ENCODE assay signal across 8 mouse cellular contexts in the genomic region with DNA sequence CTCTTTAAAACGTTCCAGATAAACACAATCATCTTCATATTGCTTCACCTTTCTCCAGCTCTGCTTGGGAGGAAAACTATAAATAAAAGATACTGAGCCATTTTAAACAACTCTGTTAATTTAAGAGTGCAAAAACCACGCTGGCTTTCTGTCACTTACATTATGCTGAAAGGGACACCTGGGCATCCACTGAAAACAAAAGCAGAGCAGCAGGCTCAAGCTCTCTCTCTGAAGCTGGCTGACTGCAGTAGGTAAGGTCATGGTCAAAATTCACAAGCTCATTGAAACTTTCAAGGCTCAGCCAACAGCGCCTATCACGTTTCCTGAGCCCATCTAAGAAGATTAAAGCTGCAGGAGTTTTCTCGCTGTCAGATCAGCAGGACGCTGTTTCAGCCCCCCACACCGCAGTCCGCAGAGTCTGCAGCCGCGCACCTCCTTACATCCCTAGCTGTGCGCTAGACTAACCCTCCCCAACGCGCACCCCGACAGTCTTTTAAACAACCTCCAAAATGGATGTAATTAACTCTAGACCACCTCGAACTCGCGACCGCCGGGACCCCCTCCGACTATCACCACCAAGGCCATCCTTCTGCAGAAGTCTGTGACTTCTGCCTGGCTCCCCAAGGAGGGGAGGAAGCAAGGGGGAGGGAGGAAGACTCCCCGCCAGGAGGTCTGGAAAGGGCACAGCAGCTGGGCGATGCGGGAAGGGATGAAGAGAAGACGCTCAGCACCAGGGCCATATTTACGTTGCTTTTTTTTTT. TPM values are rescaled to one million over a fixed set of nuclear protein-coding genes. Genes with fewer than 3 reads are reported as not detected.
A peak's percentile ranks its signal among the peaks of the same experiment; 100 is the strongest.
DNase-seq lines count a peak whose midpoint lies in the region; ATAC-seq and TF ChIP-seq lines count a peak whose summit lies in the region.

No protein-coding gene starts in this region.

- DNase-seq in A20 (ENCODE audit: low read depth, low spot score), result peak; percentile 74
- no peak for DNase-seq in G1E (ENCODE audit: low spot score)
- peak; percentile 33 to 51 for DNase-seq in kidney, postnatal 25 days
- peak; percentile 37 for DNase-seq in spleen, adult 12 weeks (ENCODE audit: low spot score)

- peaks cover 66% of the 10 kb centered on the region for H3K4me1 ChIP-seq in G1E (ENCODE audit: insufficient read depth, low read depth, low read length)
- peaks cover 20% of the 10 kb centered on the region for H3K4me1 ChIP-seq in heart, embryonic 15.5 days (replicated peaks)

- peak overlapping the region; percentile 80 for H3K9ac ChIP-seq in heart, embryonic 15.5 days

- H3K27ac ChIP-seq in heart, embryonic 15.5 days, result peak overlapping the region; percentile 94

- no peak for TF ChIP-seq CTCF in G1E (IDR thresholded peaks at IDR 0.05; ENCODE audit: low read depth, low read length)

- peak overlapping the region; percentile 94 for H3K4me2 ChIP-seq in heart, embryonic 15.5 days

- no peak for ATAC-seq in G1E (ENCODE audit: extremely low read depth, insufficient number of reproducible peaks, low FRiP score, poor library complexity, severe bottlenecking)
- ATAC-seq in common myeloid progenitor, adult 5-6 weeks (replicated peaks; ENCODE audit: low read depth, poor library complexity, severe bottlenecking), result peak; percentile 6; the same call in 1 of the 2 replicates
- ATAC-seq in heart, embryonic 15.5 days (replicated peaks; ENCODE audit: insufficient number of reproducible peaks, insufficient read depth, low FRiP score, low read depth), result no peak
- ATAC-seq in megakaryocyte, adult 5-6 weeks (ENCODE audit: poor library complexity, severe bottlenecking), result peak; percentile 14; the same call in 1 of the 2 replicates
- ATAC-seq in megakaryocyte progenitor cell, adult 5-6 weeks (replicated peaks; ENCODE audit: poor library complexity), result no peak; the same call in 1 of the 2 replicates

- H3K36me3 ChIP-seq in G1E (replicated peaks), result peaks cover 1% of the 10 kb centered on the region
- no peaks in the 10 kb centered on the region for H3K36me3 ChIP-seq in heart, embryonic 15.5 days

- H3K9me3 ChIP-seq in G1E (replicated peaks), result 0 out of 2 replicates have a peak, but pooled peaks cover 2% of the 10 kb centered on the region
- H3K9me3 ChIP-seq in heart, embryonic 15.5 days (replicated peaks), result no peaks in the 10 kb centered on the region

- peak overlapping the region; percentile 97 for H3K4me3 ChIP-seq in G1E (ENCODE audit: low read depth, low read length)
- H3K4me3 ChIP-seq in heart, embryonic 15.5 days, result peak overlapping the region; percentile 82

- under 1% methylated on average over 25 of the region's 25 CpGs for WGBS in heart, embryonic 15.5 days

- H3K27me3 ChIP-seq in G1E (ENCODE audit: insufficient read depth, low read length), result no peaks in the 10 kb centered on the region
- H3K27me3 ChIP-seq in heart, embryonic 15.5 days, result no peaks in the 10 kb centered on the region

RNA-seq across cellular contexts. Expression of gene Pip4k2a, which starts 1.3 kb away (rescaled TPM):
- total RNA-seq in G1E (2014; fragmentation: Nextera tagmentation), result 102 and 173 TPM in 2 replicates
- total RNA-seq in G1E (2017), result 56.5 and 72.3 TPM in 2 replicates
- 21.1 and 33.9 TPM in 2 replicates for polyA plus RNA-seq in G1E (2012)
- total RNA-seq in common myeloid progenitor, adult 5-6 weeks (2017), result 30.1 and 51.8 TPM in 2 replicates
- 6.1 and 9.1 TPM in 2 replicates for polyA plus RNA-seq in heart, embryonic 15.5 days (2015; fragmentation: Nextera tagmentation; extraction: Ambion mirVana)
- 121 and 123 TPM in 2 replicates for total RNA-seq in megakaryocyte, adult 5-6 weeks (2015)
- total RNA-seq in megakaryocyte, adult 5-6 weeks (2017), result 63.0 and 64.8 TPM in 2 replicates
- 47.3 and 62.2 TPM in 2 replicates for total RNA-seq in megakaryocyte progenitor cell, adult 5-6 weeks (2015)
- total RNA-seq in megakaryocyte progenitor cell, adult 5-6 weeks (2017), result 23.2 and 23.5 TPM in 2 replicates

RNA-seq across cellular contexts. Expression of gene 4930426L09Rik, which starts 1.5 kb away (rescaled TPM):
- total RNA-seq in G1E (2014; fragmentation: Nextera tagmentation) (8.7 and 13.8 TPM in 2 replicates), G1E (2017) (1.6 and 2.0 TPM in 2 replicates)
- 0.23 and 0.36 TPM in 2 replicates for polyA plus RNA-seq in G1E (2012)
- not detected in 2 replicates for total RNA-seq in common myeloid progenitor, adult 5-6 weeks (2017)
- polyA plus RNA-seq in heart, embryonic 15.5 days (2015; fragmentation: Nextera tagmentation; extraction: Ambion mirVana), result 0.16 and 0.30 TPM in 2 replicates
- total RNA-seq in megakaryocyte, adult 5-6 weeks (2015), result 2.1 and 3.0 TPM in 2 replicates
- 0.53 and 0.59 TPM in 2 replicates for total RNA-seq in megakaryocyte, adult 5-6 weeks (2017)
- 1.2 and 1.4 TPM in 2 replicates for total RNA-seq in megakaryocyte progenitor cell, adult 5-6 weeks (2015)
- total RNA-seq in megakaryocyte progenitor cell, adult 5-6 weeks (2017), result 0.17 TPM in 1 of 2 replicates, not detected in the other

Comparison
In these comparisons a context has a peak if more than half of its experiments do, and no peak if none do; other contexts are left out.
1. ATAC-seq: peak in common myeloid progenitor, adult 5-6 weeks (single experiment) and megakaryocyte, adult 5-6 weeks (single experiment); none in G1E (single experiment), heart, embryonic 15.5 days (single experiment) and megakaryocyte progenitor cell, adult 5-6 weeks (single experiment).